ENCODE assay signal across 27 mouse cellular contexts in the genomic region with DNA sequence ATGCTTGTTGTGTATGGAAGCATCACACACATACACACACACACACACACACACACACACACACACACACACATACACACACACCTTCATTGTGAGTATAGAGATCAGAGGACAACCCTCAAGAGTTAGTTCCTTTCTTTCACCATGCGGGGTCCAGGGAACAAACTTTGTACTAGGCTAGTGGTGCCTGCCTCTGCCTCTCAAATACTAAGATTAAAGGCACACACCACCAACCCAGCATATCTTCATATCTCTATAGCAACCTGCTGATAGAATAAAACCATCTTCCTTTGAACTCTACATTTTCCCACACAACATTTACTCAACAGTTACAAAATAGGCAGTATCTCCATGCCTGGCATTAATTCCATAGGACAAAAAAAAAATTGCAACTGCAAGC.
"Had no signal": no experiment of that assay in that cellular context is flagged by ENCODE, and none has a peak within 500 bp of the region (broad histone marks: within the 10 kb centered on the region; RNA-seq: fewer than 3 reads in every experiment).

No protein-coding gene starts in this region.

- H3K9ac ChIP-seq: limb, embryonic 12.5 days; limb, embryonic 13.5 days; limb, embryonic 15.5 days; liver, embryonic 12.5 days; liver, embryonic 13.5 days; liver, embryonic 14.5 days; liver, embryonic 15.5 days; liver, postnatal 0 days; lung, embryonic 14.5 days; lung, embryonic 15.5 days; midbrain, embryonic 12.5 days; midbrain, embryonic 13.5 days; midbrain, embryonic 15.5 days had no signal

- H3K36me3 ChIP-seq: limb, embryonic 10.5 days; limb, embryonic 12.5 days; limb, embryonic 13.5 days; limb, embryonic 15.5 days; liver, embryonic 12.5 days; liver, embryonic 13.5 days; liver, embryonic 15.5 days; lung, embryonic 15.5 days; midbrain, embryonic 10.5 days; midbrain, embryonic 12.5 days; midbrain, embryonic 13.5 days; midbrain, embryonic 15.5 days had no signal

- H3K9me3 ChIP-seq: limb, embryonic 10.5 days; limb, embryonic 12.5 days; limb, embryonic 13.5 days; limb, embryonic 15.5 days; liver, embryonic 12.5 days; liver, embryonic 13.5 days; liver, embryonic 15.5 days; lung, embryonic 15.5 days; megakaryocyte, embryonic 14.5 days; midbrain, embryonic 10.5 days; midbrain, embryonic 12.5 days; midbrain, embryonic 13.5 days; midbrain, embryonic 15.5 days had no signal

- H3K4me3 ChIP-seq: limb, embryonic 10.5 days; limb, embryonic 12.5 days; limb, embryonic 13.5 days; limb, embryonic 15.5 days; liver, embryonic 12.5 days; liver, embryonic 13.5 days; liver, embryonic 15.5 days; lung, embryonic 15.5 days; megakaryocyte, embryonic 14.5 days; midbrain, embryonic 10.5 days; midbrain, embryonic 12.5 days; midbrain, embryonic 13.5 days; midbrain, embryonic 15.5 days; myocyte had no signal

- H3K27me3 ChIP-seq: limb, embryonic 12.5 days; limb, embryonic 13.5 days; limb, embryonic 15.5 days; liver, embryonic 12.5 days; liver, embryonic 13.5 days; liver, embryonic 15.5 days; lung, embryonic 15.5 days; megakaryocyte, embryonic 14.5 days; midbrain, embryonic 12.5 days; midbrain, embryonic 13.5 days; midbrain, embryonic 15.5 days had no signal

- DNase-seq: left cerebral cortex, postnatal 4 days; liver; liver, embryonic 13.5 days; liver, postnatal 0 days; lung, adult 18-20 months; lung, adult 2 months; lung, embryonic 14.5 days; lung, postnatal 10 days; lung, postnatal 14 days; lung, postnatal 36 days; lung, postnatal 4 days; midbrain, embryonic 14.5 days had no signal

- H3K27ac ChIP-seq: limb, embryonic 10.5 days; limb, embryonic 12.5 days; limb, embryonic 13.5 days; limb, embryonic 15.5 days; liver, embryonic 12.5 days; liver, embryonic 13.5 days; liver, embryonic 14.5 days; liver, embryonic 15.5 days; lung, embryonic 15.5 days; macrophage; midbrain, embryonic 10.5 days; midbrain, embryonic 12.5 days; midbrain, embryonic 13.5 days; midbrain, embryonic 15.5 days had no signal
